Mouse (Mus musculus) lung, postnatal 0 days (tissue): ENCODE measurements at regions not wholly inside any gene's neighbourhood (a gene's known extent, or its start where the extent isn't known, plus 50 kb on each side); places are given as distances from the start of the nearest gene placed in this dataset.

ENCODE experiments used
- ATAC-seq: fragments of 200-750 bp; cut with Nextera tagmentation; 2 replicates; pipeline ENCODE4 v1.8.0; 2017; ENCODE audit warnings: moderate library complexity
- DNase-seq: peaks from one replicate; pipeline ENCODE4 v3.0.0-alpha.2; 2016; ENCODE audit warnings: low spot score
- H3K27ac ChIP-seq: fragments of 300-500 bp; sonication (generic); 2 replicates; pipeline ENCODE4 v1.5.1; 2014; ENCODE audit warnings: antibody characterized with exemption, mild to moderate bottlenecking, low read length, mixed read lengths
- H3K27me3 ChIP-seq: fragments of 300-500 bp; sonication (generic); replicated peaks from 2 replicates; pipeline ENCODE4 v1.6.1; 2014; ENCODE audit warnings: low read length, mixed read lengths; ENCODE audit not compliant: insufficient read depth
- H3K36me3 ChIP-seq: fragments of 300-500 bp; sonication (generic); 2 replicates; pipeline ENCODE4 v1.6.1; 2014; ENCODE audit warnings: low read length, mixed read lengths; ENCODE audit not compliant: insufficient read depth
- H3K4me1 ChIP-seq: fragments of 300-500 bp; sonication (generic); 2 replicates; pipeline ENCODE4 v1.6.1; 2014; ENCODE audit warnings: antibody characterized with exemption, low read depth, low read length, mixed read lengths; ENCODE audit not compliant: insufficient read depth
- H3K4me2 ChIP-seq: fragments of 300-500 bp; sonication (generic); replicated peaks from 2 replicates; pipeline ENCODE4 v1.6.1; 2014; ENCODE audit warnings: low read depth, mild to moderate bottlenecking, low read length, moderate library complexity, mixed read lengths
- H3K4me3 ChIP-seq: fragments of 300-500 bp; sonication (generic); 2 replicates; pipeline ENCODE4 v1.5.1; 2014; ENCODE audit warnings: low read depth, low read length
- H3K9ac ChIP-seq: fragments of 300-500 bp; sonication (generic); replicated peaks from 2 replicates; pipeline ENCODE4 v1.6.1; 2014; ENCODE audit warnings: low read depth, mild to moderate bottlenecking
- H3K9me3 ChIP-seq: fragments of 300-500 bp; sonication (generic); 2 replicates; pipeline ENCODE4 v1.6.1; 2016; ENCODE audit warnings: low read length, mixed read lengths
- CTCF ChIP-seq: IDR thresholded peaks from 2 replicates; pipeline ENCODE4 v1.5.1; 2016; ENCODE audit warnings: antibody characterized with exemption, mild to moderate bottlenecking
- EP300 ChIP-seq: IDR thresholded peaks from 2 replicates; pipeline ENCODE4 v1.6.1; 2016; ENCODE audit warnings: antibody characterized with exemption, mild to moderate bottlenecking, control low read depth
- WGBS: fragments of 180-500 bp; shearing (Covaris S2); extraction: QIAGEN DNeasy Blood & Tissue Kit; methylation state at CpG from one replicate; pipeline ENCODE4 v1.1.7; 2014; 5-methylcytosine and 5-hydroxymethylcytosine counted together

- Histone ChIP-seq H3K9ac (no peak overlapping the region), H3K27ac (no peak overlapping the region), H3K4me1 (no peaks in the 10 kb centered on the region), H3K27me3 (no peaks in the 10 kb centered on the region), H3K4me2 (no peak overlapping the region), H3K9me3 (no peaks in the 10 kb centered on the region), H3K4me3 (no peak overlapping the region), H3K36me3 (no peaks in the 10 kb centered on the region)
- ATAC-seq (no peak), DNase-seq (no peak)
- WGBS = 61% methylated on average over 7 of the region's 7 CpGs
- TF ChIP-seq EP300 (no peak), CTCF (no peak)
Observed at GRCm38 (mm10) chr12:107222106-107222505, 266.3 kb upstream of the 3110018I06Rik start.

- Histone ChIP-seq H3K9me3 (no peaks in the 10 kb centered on the region), H3K4me1 (no peaks in the 10 kb centered on the region), H3K27me3 (no peaks in the 10 kb centered on the region), H3K9ac (no peak overlapping the region), H3K4me2 (no peak overlapping the region), H3K36me3 (no peaks in the 10 kb centered on the region), H3K27ac (no peak overlapping the region), H3K4me3 (no peak overlapping the region)
- WGBS = 83% methylated on average over 3 of the region's 3 CpGs
- DNase-seq = no peak
- TF ChIP-seq CTCF (no peak), EP300 (no peak)
- ATAC-seq = no peak
Observed at GRCm38 (mm10) chr12:107230097-107230496, 258.3 kb upstream of the 3110018I06Rik start.

GRCm38 (mm10) chr12:107231629-107232028 lies 256.8 kb upstream of the 3110018I06Rik start:
- ATAC-seq = no peak
- WGBS = 22% methylated on average over 1 of the region's 1 CpGs
- no peak overlapping the region for H3K4me3 ChIP-seq

GRCm38 (mm10) chr12:107250747-107251470 lies 237.5 kb upstream of the 3110018I06Rik start:
- DNase-seq (peak; percentile 60), ATAC-seq (no peak)
- no peak overlapping the region for H3K27ac ChIP-seq
- WGBS = 23% methylated on average over 9 of the region's 9 CpGs
- no peaks in the 10 kb centered on the region for H3K9me3 ChIP-seq
- no peaks in the 10 kb centered on the region for H3K27me3 ChIP-seq
- no peak overlapping the region for H3K4me2 ChIP-seq
- H3K4me1 ChIP-seq = peaks cover 4% of the 10 kb centered on the region; the same call in 1 of the 2 replicates
- TF ChIP-seq EP300 (no peak), CTCF (no peak)
- no peaks in the 10 kb centered on the region for H3K36me3 ChIP-seq
- H3K9ac ChIP-seq = no peak overlapping the region
- no peak overlapping the region for H3K4me3 ChIP-seq

More at GRCm38 (mm10) chr12:107231629-107232028, 256.8 kb upstream of the 3110018I06Rik start:
- no peak for DNase-seq
- Histone ChIP-seq H3K27ac (no peak overlapping the region), H3K36me3 (no peaks in the 10 kb centered on the region), H3K4me1 (no peaks in the 10 kb centered on the region), H3K9me3 (no peaks in the 10 kb centered on the region), H3K27me3 (no peaks in the 10 kb centered on the region), H3K9ac (no peak overlapping the region), H3K4me2 (no peak overlapping the region)
- TF ChIP-seq CTCF = no peak
- TF ChIP-seq EP300 = no peak

GRCm38 (mm10) chr12:107251981-107252380 lies 236.5 kb upstream of the 3110018I06Rik start:
- no peak for ATAC-seq
- Histone ChIP-seq H3K4me2 (no peak overlapping the region), H3K9ac (no peak overlapping the region), H3K4me3 (no peak overlapping the region), H3K9me3 (no peaks in the 10 kb centered on the region), H3K4me1 (peaks cover 4% of the 10 kb centered on the region; the same call in 1 of the 2 replicates), H3K27me3 (no peaks in the 10 kb centered on the region), H3K27ac (no peak overlapping the region), H3K36me3 (no peaks in the 10 kb centered on the region)
- WGBS = 75% methylated on average over 15 of the region's 15 CpGs
- TF ChIP-seq CTCF (no peak), EP300 (no peak)
- no peak for DNase-seq

- no peak for ATAC-seq
- no peak overlapping the region for H3K9ac ChIP-seq
- WGBS = 72% methylated on average over 5 of the region's 5 CpGs
Observed at GRCm38 (mm10) chr12:107262076-107262475, 226.4 kb upstream of the 3110018I06Rik start.

More at GRCm38 (mm10) chr12:107262076-107262475, 226.4 kb upstream of the 3110018I06Rik start:
- Histone ChIP-seq H3K4me1 (no peaks in the 10 kb centered on the region), H3K27me3 (no peaks in the 10 kb centered on the region), H3K4me2 (no peak overlapping the region), H3K36me3 (no peaks in the 10 kb centered on the region), H3K27ac (no peak overlapping the region), H3K4me3 (no peak overlapping the region), H3K9me3 (no peaks in the 10 kb centered on the region)
- DNase-seq = no peak
- no peak for TF ChIP-seq CTCF
- no peak for TF ChIP-seq EP300
